Mouse (Mus musculus): Measurements from ENCODE around the gene Ergic1.

The Ergic1 gene

DNA sequence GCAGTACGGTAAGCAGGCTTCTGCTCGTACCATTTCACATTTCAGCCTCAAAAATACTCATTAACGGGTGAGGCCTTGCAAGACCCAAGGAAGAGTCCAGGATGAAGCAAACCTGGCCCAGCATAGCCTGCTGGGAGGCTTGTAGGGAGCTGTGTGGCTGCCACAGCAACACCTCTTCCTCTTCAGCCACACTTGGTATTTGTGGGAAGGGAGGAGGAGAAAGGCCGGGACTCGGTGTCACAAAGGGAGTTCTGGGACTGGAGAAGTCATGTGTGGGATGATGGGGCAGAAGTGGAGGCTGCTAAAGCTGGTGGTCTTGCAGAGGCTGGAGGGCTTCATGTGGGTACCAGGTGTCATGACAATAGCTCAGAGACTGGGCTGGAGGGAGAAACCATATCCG is 40.2 kb downstream of the Ergic1 start:
- no peak for DNase-seq (ENCODE audit: low spot score)

DNA sequence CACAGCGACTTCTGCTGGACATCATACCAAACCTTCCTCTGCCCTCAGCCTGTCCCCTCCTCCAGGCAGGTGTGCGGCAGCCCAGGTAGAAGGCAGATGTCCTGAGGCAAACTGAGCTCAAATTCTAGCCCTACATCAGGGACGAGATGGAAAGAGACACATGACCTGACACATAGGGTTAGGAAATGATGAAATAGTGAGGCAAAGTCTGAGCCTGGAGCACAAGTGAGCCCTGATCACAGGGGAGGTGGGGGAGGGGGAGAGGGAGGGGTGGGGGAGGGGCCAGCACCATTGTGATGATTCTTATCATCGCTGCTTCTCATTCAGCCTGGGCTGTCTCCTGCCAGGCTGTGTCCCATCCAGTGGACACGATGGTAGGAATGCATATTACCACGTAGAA is 40.6 kb downstream of the Ergic1 start:
- DNase-seq (ENCODE audit: low spot score): no peak

DNA sequence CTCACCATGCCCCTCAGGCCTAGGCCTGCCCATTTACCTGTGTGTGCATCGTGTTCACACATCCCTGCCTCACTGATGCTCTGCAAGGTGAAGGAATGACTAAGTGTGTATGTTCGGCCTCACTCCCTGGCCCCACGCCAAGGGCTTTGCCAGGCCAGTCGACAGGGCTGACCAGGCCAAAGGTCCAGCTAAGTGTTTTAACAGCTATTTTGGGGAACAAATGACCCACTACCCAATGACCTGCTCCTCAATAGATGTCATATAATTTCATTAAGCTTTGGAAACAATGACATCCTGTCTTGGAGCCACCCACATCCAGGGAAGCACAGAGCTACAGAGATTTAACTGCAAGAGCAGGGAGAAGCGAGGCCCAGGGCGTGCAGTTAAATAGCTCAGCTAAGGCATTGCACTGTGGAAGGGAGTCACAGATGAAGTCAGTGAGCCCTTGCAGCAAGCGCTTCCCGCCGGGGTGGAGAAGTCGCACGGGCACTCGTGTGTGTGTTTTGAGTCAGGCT is 41.1 kb downstream of the Ergic1 start:
- peak; percentile 65 for DNase-seq (ENCODE audit: low spot score)

DNA sequence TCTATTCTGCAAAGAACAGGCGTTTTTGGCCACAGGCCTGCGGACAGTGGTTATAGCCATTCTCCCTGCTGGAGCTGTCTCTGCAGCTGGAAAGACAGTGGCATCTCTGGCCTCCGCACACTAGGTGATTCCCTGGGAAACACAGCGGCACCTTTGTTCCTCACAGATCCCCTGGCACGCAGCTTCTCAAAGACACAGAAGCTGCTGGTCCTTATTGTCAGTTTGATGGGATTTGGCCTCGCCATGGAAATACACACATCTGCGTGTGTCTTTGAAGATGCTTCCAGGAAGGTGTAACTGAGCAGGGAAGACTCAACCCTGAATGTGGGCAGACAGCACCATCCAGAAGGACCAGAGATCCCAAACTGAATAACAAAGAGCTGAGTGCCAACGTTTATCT is 42.0 kb downstream of the Ergic1 start:
- no peak for DNase-seq (ENCODE audit: low spot score)

DNA sequence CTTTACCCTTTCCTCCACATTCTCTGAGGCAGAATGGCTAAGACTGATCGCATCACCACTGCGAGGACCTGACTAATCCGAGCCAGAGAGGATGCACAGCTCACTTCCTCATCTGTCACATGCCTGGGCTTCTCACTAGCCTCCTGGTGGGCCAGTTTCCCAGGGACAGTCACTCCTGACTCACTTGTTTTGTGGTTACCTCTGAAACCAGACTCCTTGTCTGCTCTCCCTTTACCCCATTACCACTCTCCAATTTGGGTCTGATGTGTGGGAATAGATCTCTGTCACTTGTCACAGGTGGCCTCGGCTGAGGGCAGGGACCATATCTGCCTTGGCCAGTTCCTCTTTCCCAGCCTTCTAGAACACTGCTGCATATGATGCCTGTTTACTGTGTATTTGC is 44.3 kb downstream of the Ergic1 start:
- DNase-seq (ENCODE audit: low spot score): no peak

DNA sequence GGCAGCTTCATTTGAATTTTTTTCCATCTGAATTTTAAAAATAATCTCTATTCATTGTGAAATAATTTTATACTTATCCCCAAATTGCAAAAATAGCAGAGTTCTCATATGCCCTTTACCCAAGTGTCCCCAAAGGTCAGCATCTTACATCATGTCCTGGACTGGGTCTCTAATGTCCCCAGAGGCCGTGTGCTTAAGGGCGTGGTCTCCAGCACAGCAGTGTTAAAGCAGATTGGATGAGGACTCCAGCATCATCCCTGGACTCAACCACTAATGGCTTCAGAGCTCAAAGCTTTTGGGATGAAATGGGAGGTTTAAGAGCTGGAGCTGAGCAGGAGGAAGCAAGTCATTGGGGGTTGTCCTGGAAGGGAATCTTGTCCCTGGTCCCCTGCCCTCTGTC is 45.2 kb downstream of the Ergic1 start:
- DNase-seq (ENCODE audit: low spot score): no peak

DNA sequence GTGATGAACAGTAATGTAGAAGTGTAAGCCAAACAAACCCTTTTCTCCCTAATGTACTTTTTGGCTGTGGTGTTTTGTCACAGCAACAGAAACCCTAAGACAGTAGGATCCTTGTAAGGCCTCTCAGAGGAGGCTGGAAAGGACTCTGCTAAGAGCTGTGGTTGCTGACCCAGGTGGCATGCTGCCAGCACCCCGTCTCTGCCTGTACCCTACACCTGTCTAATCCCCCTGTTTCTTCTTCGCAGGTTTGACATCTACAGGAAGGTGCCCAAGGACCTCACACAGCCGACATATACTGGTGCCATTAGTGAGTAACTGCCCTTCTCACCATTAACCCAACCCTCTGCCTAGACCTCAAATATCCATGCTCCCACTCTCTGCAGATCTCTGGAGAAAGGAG is 47.1 kb downstream of the Ergic1 start:
- DNase-seq (ENCODE audit: low spot score): no peak

DNA sequence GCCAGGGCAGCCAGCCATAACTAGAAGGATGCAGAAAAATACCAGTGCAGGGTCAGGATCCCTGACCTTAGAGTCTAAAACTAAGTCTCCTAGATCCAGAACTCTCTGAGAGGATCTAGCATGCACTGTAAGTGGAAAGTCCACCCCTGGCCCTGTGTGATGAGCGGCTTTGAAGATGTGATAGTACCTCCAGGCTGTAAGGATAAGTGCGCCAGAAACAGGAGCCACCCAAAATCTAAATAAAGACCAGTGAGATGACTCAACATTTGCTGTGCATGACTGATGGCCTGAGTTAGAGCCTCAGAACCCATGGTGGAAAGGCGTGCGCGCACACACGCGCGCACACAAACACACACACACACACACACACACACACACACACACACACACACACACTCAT is 47.6 kb downstream of the Ergic1 start:
- no peak for DNase-seq (ENCODE audit: low spot score)

DNA sequence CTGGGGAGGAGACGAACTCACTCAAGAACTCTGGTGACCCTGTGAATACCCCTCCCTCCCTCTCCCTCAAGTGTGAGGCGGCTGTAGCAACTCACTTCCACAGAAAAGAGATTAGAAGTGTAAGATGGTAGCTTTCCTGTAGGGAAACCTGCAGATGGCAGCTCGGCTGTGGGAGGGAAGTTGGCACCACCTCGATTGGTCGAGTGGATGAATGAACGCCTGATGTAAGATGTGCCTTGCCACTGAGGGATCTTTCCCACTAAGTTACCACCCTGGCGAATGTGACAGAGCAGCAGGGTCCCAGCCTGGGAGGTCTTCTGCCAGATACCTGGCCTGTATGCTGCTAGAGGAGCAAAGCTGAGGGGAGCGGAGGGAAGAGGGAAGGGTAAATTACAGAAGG is 48.5 kb downstream of the Ergic1 start:
- no peak for DNase-seq (ENCODE audit: low spot score)

DNA sequence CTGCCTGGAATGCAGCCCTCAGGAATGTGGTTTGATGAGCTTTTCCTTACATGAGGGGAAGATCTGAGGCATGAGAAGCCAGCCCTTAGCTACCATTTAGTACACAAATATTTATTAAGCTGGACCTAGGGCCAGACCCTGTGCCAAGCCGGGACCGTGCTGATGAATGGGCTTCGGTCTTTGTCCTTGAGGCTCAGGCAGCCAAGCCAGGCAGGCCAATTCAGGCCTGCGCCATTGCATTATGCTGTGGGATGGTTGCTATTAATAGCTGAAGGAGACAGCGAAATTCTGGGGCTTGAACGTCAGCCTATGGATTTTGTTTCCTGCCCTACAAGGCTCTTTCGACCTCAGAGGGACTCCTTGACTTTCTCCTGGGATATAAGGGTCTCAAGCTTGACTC is 50.0 kb downstream of the Ergic1 start:
- no peak for DNase-seq (ENCODE audit: low spot score)

DNA sequence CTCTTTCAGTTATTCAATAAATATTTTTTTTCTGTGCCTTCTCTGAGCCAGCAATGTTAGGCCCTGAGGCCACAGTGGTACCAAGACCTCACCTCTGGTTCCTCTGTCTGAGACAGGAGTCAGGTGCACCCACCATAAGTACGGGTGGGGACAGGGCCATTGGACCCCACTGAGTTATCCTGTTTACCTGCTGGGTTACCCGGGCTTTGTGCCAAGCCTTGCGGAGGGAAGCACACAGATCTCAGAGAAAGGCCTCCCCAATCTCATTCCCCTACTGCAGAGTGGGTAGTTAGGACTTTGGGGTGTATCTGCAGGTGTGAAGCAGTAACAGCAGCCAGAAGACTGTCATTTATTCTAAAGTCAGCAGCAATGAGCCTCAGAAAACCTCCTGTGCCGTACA is 50.6 kb downstream of the Ergic1 start:
- no peak for DNase-seq (ENCODE audit: low spot score)

DNA sequence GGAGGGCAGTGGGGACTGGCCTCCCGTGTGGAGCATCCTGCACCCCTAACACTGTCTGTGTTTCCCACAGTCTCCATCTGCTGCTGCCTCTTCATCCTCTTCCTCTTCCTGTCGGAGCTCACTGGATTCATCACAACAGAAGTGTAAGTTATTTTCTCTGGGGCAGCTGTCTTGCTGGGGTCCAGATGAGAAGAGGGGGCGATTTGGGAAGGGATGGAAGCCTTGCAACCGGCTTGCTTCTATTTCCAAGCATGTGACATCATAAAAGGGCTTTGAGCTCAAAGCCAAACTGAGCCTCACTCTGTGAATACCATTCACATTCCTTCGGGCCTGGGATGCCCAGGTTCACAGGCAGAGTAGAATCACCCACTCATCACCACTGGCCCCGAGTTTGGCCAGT is 53.0 kb downstream of the Ergic1 start:
- no peak for DNase-seq (ENCODE audit: low spot score)

DNA sequence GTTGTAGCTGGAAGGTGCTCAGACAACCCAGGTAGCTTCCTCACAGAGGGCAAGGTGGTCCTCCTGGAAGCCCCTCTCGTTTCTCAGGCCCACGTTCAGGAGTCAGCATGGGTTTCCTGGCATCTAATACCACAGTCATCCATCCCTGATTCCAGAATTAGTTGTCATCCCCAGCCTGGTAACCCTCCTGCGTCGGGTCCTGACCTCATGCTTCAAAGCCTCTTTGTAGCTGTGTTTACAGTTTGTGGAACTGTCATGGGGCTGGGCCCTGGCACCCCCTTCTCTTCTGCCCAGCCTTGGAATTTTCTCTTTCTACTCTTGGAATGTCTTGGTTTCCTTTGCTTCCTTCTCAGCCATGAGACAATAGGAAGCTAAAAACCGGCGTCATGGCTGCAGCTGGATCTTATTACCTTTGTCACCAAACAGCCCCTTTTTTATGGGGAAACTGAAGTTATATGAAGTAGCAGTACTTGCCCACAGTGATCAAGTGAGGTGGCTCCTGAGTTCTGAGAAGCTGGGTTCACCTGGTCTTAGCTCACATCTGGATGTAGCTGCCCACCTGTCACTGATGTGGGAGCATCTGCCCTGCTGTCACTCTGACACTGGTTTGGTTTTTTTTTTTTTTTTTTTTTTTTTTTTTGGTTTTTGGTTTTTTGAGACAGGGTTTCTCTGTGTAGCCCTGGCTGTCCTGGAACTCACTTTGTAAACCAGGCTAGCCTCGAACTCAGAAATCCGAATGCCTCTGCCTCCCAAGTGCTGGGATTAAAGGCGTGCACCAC is 53.6 kb downstream of the Ergic1 start:
- no peak for DNase-seq (ENCODE audit: low spot score)

DNA sequence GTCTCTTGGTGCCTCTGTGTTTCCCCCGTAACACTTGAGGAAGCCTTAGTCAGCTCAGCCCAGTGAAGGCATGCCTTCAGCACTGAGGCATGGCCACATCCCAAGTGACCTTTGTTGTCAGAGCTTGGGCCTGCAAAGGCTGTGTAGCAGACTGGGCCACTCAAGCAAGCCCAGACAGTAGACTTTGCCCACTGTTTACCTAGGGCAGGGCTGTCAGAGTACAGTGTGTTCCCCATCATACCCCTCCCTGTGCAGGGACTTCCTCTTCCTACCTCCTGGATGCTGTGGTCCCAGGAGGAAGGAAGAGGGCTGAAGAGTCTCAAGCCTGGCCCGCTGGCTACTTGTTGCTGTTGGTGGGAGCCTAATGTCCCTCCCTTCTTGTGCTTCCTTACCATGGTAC is 55.4 kb downstream of the Ergic1 start:
- no peak for DNase-seq (ENCODE audit: low spot score)

DNA sequence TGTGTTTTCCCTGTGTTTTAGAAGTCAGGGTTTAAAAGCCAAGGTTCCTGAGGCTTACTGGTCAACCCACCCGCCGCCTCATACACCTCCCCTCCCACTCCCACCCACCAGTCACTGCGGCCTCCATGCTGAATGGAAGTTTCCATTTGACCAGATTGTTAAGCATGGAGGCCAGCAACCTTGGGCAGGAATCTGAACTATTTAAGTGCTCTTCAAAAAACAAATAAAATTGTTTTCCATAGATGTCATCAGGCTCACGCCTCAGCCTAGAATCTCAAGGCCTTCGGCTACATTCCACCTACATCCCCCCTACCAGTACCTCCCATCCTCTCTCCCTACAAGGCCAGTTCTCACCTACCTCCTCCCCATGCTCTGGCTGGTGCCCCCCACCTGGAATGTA is 57.2 kb downstream of the Ergic1 start:
- DNase-seq (ENCODE audit: low spot score): no peak

DNA sequence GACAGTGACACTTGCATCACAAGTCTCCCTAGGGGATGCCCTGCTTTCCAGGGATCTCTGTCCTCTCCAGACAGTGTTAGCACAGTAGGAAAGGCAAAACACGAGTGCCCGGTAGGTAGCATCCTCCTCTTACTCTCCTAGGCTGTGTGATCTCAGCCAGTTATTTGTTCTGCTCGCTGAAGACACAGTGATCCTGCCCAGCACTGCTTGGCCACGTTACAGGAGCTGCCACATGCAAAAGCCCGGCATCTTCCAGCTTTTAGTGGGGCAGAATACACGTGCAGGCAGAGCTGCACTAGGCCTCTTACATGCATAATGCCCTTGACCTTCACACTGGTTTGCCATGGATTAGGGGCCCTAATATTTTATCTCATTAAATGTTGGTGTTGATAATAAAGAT is 58.3 kb downstream of the Ergic1 start:
- DNase-seq (ENCODE audit: low spot score): no peak

DNA sequence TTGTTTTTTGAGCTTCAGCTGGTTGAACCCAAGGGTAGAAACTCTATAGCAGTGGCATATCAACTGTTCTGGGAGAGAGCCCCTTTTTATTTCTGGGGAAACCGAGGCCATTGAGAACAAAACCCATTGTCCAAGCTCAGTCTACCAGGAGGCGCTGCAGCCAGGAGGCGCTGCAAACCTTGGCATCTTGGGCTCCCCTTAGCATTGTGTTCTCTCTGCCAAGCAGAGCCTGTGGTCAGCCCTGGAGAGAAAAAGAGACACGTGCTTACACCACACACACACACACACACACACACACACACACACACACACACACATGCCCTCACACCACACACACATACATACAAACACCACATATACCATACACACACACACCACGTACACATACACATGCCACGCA is 59.0 kb downstream of the Ergic1 start:
- no peak for DNase-seq (ENCODE audit: low spot score)

DNA sequence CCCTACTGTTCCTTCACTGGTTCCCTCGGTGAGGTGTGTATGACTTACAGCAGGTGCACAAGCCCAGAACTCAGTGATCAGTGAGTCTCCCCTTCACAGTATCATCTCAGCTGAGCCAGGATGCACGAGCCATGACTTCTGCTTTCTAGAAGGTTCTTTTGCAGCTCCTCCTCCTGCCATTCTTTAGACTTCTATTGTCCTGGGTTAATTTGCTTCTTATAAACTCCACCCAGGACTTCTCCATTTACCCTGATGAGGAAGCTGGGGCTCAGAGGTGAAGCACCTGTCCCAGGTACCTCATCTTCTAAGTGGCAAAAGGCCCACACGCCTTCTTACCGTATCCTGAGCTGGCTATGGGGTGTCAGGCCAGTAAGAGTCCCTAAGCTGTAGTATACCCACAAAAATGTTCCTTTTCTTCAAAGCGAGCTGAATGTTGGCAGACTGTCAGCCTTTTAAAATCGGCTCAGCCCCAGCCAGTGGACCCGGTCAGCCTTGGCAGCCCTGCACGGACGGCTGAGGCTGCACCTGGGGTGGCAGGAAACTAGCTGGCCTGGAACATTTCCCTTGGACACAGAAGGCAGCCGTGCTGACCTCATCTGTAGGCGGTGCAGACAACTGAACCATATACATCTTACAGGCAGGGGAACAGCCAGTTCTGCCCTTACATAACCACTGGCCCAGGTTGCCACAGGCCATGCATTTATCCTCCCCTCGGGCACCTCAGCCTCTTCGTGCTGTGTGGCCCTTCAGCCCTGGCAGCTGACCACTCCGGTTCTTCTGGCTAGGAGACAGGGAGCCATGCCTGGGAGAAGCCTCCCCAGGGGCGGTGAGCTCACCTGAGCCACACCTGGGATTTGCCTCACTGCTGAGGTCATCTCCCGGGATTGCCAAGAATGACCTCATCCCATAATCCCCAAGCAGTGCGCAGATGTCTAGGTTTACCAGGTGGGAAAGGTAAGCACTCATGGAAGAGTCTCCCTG is 59.8 kb downstream of the Ergic1 start:
- DNase-seq (ENCODE audit: low spot score): no peak

DNA sequence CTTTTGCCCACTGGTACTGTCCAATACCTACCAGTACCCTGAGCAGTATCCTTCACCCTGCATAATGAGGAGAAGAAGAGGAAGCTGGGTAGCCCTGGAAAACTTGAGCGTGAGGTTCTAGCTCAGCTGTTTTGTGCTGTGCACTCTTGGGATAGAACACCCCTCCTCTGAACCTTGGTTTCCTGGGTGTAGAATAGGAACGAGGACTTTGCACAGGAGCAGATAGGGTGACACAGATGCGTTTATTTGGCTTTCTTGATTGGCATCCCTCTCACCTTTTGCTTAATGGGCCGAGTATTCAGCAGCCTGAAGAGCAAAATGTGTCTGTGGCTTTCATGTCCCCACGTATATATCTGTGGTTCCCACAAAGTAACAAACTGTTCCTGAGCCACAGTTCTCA is 60.6 kb downstream of the Ergic1 start:
- no peak for DNase-seq (ENCODE audit: low spot score)

DNA sequence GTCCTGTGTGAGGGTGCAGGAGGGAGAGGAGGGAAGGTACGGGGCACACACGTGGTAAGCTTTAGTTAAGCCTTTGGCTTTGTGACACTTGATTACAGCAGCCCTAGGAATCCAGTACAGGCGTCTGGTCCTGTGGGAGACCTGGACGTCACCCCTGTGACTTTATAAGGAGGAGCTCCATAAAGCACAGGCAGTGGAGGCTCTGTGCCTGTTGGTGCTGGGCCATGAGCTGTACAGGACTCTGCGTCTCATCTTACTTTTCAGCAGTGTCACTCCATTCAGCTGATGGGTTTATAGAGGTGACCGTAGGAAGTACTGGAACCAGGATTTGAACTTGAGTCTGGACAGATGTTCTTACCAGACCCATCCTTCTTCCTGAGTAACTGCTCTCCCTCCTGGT is 62.7 kb downstream of the Ergic1 start:
- no peak for DNase-seq (ENCODE audit: low spot score)

DNA sequence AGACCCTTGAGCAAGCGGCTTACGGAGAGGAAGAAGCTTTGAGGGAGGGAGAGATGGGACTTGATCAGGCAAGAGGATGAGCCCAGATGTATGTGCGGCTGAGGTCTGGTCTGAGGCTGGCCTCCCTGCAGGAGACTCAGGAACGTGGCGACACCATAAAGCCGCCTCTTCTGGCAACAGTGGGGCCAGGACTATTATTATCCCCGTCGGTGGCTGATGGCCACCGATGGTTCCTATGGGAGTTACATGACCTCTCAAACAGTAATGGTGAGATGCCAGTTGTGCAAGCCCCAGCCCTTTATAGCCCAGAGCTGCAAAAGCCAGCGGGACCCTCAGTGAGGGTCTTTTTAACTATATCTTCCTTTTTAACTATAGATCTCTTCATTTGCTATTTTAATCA is 63.7 kb downstream of the Ergic1 start:
- DNase-seq (ENCODE audit: low spot score): no peak

DNA sequence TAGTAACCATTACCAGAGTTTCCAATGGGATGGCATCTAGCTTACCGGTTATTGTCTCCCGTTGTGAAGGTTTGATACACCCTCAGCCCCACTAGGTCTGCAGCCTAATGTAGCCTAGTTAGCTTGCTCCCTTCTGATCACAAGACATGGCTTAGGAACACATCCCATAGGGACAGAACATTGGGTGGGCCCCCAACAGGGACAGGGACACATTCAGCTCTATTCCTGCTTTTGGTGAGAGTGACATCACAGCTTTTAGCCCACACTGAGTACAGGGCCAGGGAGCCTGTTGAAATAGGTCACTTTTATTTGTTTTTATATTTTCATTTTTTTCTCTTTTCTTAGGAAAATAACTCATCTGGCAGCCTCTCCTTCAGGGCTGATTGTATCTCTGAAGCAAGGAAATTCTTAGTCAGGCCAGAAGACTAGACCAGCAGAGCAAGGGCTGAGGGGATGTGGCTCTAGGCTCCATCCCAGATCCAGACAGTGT is 64.3 kb downstream of the Ergic1 start:
- no peak for DNase-seq (ENCODE audit: low spot score)

DNA sequence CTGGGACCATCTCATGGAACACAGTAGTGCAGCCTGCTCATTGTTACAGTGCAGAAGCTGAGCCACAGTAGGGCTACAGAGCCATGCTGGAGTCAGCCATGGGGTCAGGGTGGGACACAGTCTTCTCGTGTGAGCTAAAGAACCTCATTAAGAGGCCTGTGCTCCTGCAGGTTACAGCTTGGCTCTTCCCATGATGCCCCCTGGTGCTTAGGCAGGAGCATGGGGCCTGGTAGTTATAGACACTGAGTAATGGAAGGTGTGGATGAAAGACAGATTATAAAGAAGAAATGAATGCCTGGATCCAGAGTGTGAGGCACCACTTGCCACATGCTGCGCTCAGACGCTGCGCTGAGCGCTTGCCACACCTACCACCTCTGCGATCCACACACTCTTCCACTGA is 67.2 kb downstream of the Ergic1 start:
- no peak for DNase-seq (ENCODE audit: low spot score)

All from testis, postnatal 10 days (tissue).